Mouse (Mus musculus): ENCODE results near the gene Sp8. TPM values are rescaled to one million over a fixed set of nuclear protein-coding genes. Genes with fewer than 3 reads are reported as not detected.

Sp8 gene
- polyA plus RNA-seq, 1 experiment from 2014 or later = 7.1 TPM

- no peaks in the 10 kb centered on the region for H3K9me3 ChIP-seq (replicated peaks)
- H3K27ac ChIP-seq = no peak overlapping the region
- H3K9ac ChIP-seq = no peak overlapping the region
- peaks cover 28% of the 10 kb centered on the region for H3K4me1 ChIP-seq
- ATAC-seq (ENCODE audit: low FRiP score) = no peak
- H3K4me3 ChIP-seq = peak overlapping the region; percentile 45
- 18% methylated on average over 12 of the region's 12 CpGs for WGBS
- no peaks in the 10 kb centered on the region for H3K36me3 ChIP-seq
- peak overlapping the region; percentile 25 for H3K4me2 ChIP-seq (replicated peaks)
- H3K27me3 ChIP-seq = peaks cover 74% of the 10 kb centered on the region
Observed at GRCm38 (mm10) chr12:118850851-118851410, 4.8 kb downstream of the Sp8 start.

- H3K9ac ChIP-seq = no peak overlapping the region
- H3K4me2 ChIP-seq (replicated peaks) = peak overlapping the region; percentile 67
- H3K4me3 ChIP-seq = peak overlapping the region; percentile 6
- no peaks in the 10 kb centered on the region for H3K36me3 ChIP-seq
- H3K27ac ChIP-seq = no peak overlapping the region
- no peaks in the 10 kb centered on the region for H3K9me3 ChIP-seq (replicated peaks)
- 0% methylated on average over 3 of the region's 3 CpGs for WGBS
- H3K4me1 ChIP-seq = peaks cover 17% of the 10 kb centered on the region
- H3K27me3 ChIP-seq = peaks cover 68% of the 10 kb centered on the region
- no peak for ATAC-seq (ENCODE audit: low FRiP score)
Observed at GRCm38 (mm10) chr12:118853331-118853730, 7.2 kb downstream of the Sp8 start.

- Histone ChIP-seq H3K9me3 (replicated peaks) (no peaks in the 10 kb centered on the region), H3K27me3 (peaks cover 57% of the 10 kb centered on the region), H3K4me2 (replicated peaks) (peak overlapping the region; percentile 67), H3K9ac (0 out of 2 replicates have a peak overlapping the region, but pooled peaks have one; percentile 54), H3K4me3 (peak overlapping the region; percentile 45), H3K27ac (no peak overlapping the region), H3K36me3 (no peaks in the 10 kb centered on the region), H3K4me1 (peaks cover 8% of the 10 kb centered on the region)
- peak; percentile 11; the same call in 1 of the 2 replicates for ATAC-seq (ENCODE audit: low FRiP score)
- 3% methylated on average over 10 of the region's 10 CpGs for WGBS
Observed at GRCm38 (mm10) chr12:118854401-118854800, 8.3 kb downstream of the Sp8 start.

GRCm38 (mm10) chr12:118854831-118855453, 8.8 kb downstream of the Sp8 start:
- under 1% methylated on average over 34 of the region's 34 CpGs for WGBS
- Histone ChIP-seq H3K4me2 (replicated peaks) (peak overlapping the region; percentile 67), H3K4me1 (peaks cover 6% of the 10 kb centered on the region), H3K4me3 (peak overlapping the region; percentile 45), H3K36me3 (no peaks in the 10 kb centered on the region), H3K9ac (peak overlapping the region; percentile 54), H3K27ac (peak overlapping the region; percentile 68), H3K27me3 (peaks cover 52% of the 10 kb centered on the region), H3K9me3 (replicated peaks) (no peaks in the 10 kb centered on the region)
- peak; percentile 96 for ATAC-seq (ENCODE audit: low FRiP score)

GRCm38 (mm10) chr12:118856151-118856550, 10.0 kb downstream of the Sp8 start:
- Histone ChIP-seq H3K27ac (no peak overlapping the region), H3K9ac (no peak overlapping the region), H3K4me2 (replicated peaks) (0 out of 2 replicates have a peak overlapping the region, but pooled peaks have one; percentile 11), H3K4me1 (peaks cover 6% of the 10 kb centered on the region), H3K9me3 (replicated peaks) (no peaks in the 10 kb centered on the region), H3K4me3 (no peak overlapping the region), H3K27me3 (peaks cover 49% of the 10 kb centered on the region), H3K36me3 (no peaks in the 10 kb centered on the region)
- 3% methylated on average over 7 of the region's 7 CpGs for WGBS
- ATAC-seq (ENCODE audit: low FRiP score) = no peak

- no peaks in the 10 kb centered on the region for H3K27me3 ChIP-seq
- H3K36me3 ChIP-seq = no peaks in the 10 kb centered on the region
- no peak overlapping the region for H3K4me3 ChIP-seq
- WGBS = 72% methylated on average over 8 of the region's 8 CpGs
- no peaks in the 10 kb centered on the region for H3K9me3 ChIP-seq (replicated peaks)
- H3K27ac ChIP-seq = no peak overlapping the region
- H3K9ac ChIP-seq = no peak overlapping the region
- H3K4me1 ChIP-seq = no peaks in the 10 kb centered on the region
- H3K4me2 ChIP-seq (replicated peaks) = no peak overlapping the region
- no peak for ATAC-seq (ENCODE audit: low FRiP score)
Observed at GRCm38 (mm10) chr12:118872673-118873072, 26.5 kb downstream of the Sp8 start.

- H3K4me1 ChIP-seq = no peaks in the 10 kb centered on the region
- no peak overlapping the region for H3K4me2 ChIP-seq (replicated peaks)
- no peak overlapping the region for H3K9ac ChIP-seq
- H3K27ac ChIP-seq = no peak overlapping the region
- no peaks in the 10 kb centered on the region for H3K36me3 ChIP-seq
- ATAC-seq (ENCODE audit: low FRiP score) = no peak
- H3K9me3 ChIP-seq (replicated peaks) = no peaks in the 10 kb centered on the region
- no peaks in the 10 kb centered on the region for H3K27me3 ChIP-seq
- H3K4me3 ChIP-seq = no peak overlapping the region
Observed at GRCm38 (mm10) chr12:118882790-118883189, 36.7 kb downstream of the Sp8 start.

GRCm38 (mm10) chr12:118887964-118888363, 41.8 kb downstream of the Sp8 start:
- Histone ChIP-seq H3K27ac (no peak overlapping the region), H3K27me3 (no peaks in the 10 kb centered on the region), H3K9me3 (replicated peaks) (no peaks in the 10 kb centered on the region), H3K4me1 (no peaks in the 10 kb centered on the region), H3K4me2 (replicated peaks) (no peak overlapping the region), H3K9ac (no peak overlapping the region), H3K36me3 (no peaks in the 10 kb centered on the region), H3K4me3 (no peak overlapping the region)
- no peak for ATAC-seq (ENCODE audit: low FRiP score)
- WGBS = 77% methylated on average over 2 of the region's 2 CpGs

Other genes starting within 250 kb of the Sp8 start
- gene Abcb5, start 120.1 kb downstream of the Sp8 start, polyA plus RNA-seq (2016; fragmentation: Nextera tagmentation; extraction: Ambion mirVana) = not detected in 2 replicates